Mouse (Mus musculus) adrenal gland, adult 18-20 months (tissue): ENCODE measurements around the gene Phlpp1. TPM values are rescaled to one million over a fixed set of nuclear protein-coding genes. Genes with fewer than 3 reads are reported as not detected.

Source experiments
- DNase-seq, 2 experiments: peaks; one replicate each; pipeline ENCODE4 v3.0.0; 2021 to 2022; ENCODE audit warnings: low spot score in 2 of 2
- long read RNA-seq, 2 experiments: library from polyadenylated mRNA; stranded (forward); transcript quantifications; one replicate each; pipeline ENCODE4 v2.0.0; 2021
- total RNA-seq, 2 experiments: library from RNA; stranded (reverse); gene quantifications; 1 replicate in 1 of 2; 2 replicates in 1 of 2; pipeline ENCODE4 v1.2.3; 2021

The Phlpp1 gene
- total RNA-seq, result 10 to 100 TPM; 13.2 to 17.3 TPM
- long read RNA-seq, experiment 1, full-length matches to known transcripts, result 5 of 6 reads
- long read RNA-seq, experiment 1, partial matches to known transcripts, result 1 of 6 reads
- long read RNA-seq, experiment 1, other reads (novel, unspliced or antisense), result 0 of 6 reads
- long read RNA-seq, experiment 2, full-length matches to known transcripts, result 2 of 9 reads
- long read RNA-seq, experiment 2, partial matches to known transcripts, result 7 of 9 reads
- long read RNA-seq, experiment 2, other reads (novel, unspliced or antisense), result 0 of 9 reads

GRCm38 (mm10) chr1:106171241-106172220 lies at the start of gene Phlpp1:
Phlpp1 (plus strand) TSS chr1:106171752.
- DNase-seq, result peak; percentile 98 to 99

GRCm38 (mm10) chr1:106126601-106127000 lies 45.0 kb upstream of the Phlpp1 start:
- no peak for DNase-seq

GRCm38 (mm10) chr1:106131697-106132349 lies 39.7 kb upstream of the Phlpp1 start:
- no peak for DNase-seq

GRCm38 (mm10) chr1:106132350-106132700 lies 39.2 kb upstream of the Phlpp1 start:
- DNase-seq, result no peak

GRCm38 (mm10) chr1:106138691-106139090 lies 32.9 kb upstream of the Phlpp1 start:
- no peak for DNase-seq

- no peak for DNase-seq
Measured at GRCm38 (mm10) chr1:106139137-106139536, 32.4 kb upstream of the Phlpp1 start.

GRCm38 (mm10) chr1:106142010-106142409 lies 29.5 kb upstream of the Phlpp1 start:
- no peak for DNase-seq

- DNase-seq, result no peak
Measured at GRCm38 (mm10) chr1:106144534-106144933, 27.0 kb upstream of the Phlpp1 start.

GRCm38 (mm10) chr1:106145055-106145454 lies 26.5 kb upstream of the Phlpp1 start:
- no peak for DNase-seq

- DNase-seq, result no peak
Measured at GRCm38 (mm10) chr1:106145565-106146190, 25.9 kb upstream of the Phlpp1 start.

- DNase-seq, result no peak
Measured at GRCm38 (mm10) chr1:106148386-106149380, 22.9 kb upstream of the Phlpp1 start.

GRCm38 (mm10) chr1:106151846-106152245 lies 19.7 kb upstream of the Phlpp1 start:
- DNase-seq, result peak; percentile 9 to 33

- DNase-seq, result no peak
Measured at GRCm38 (mm10) chr1:106152742-106153141, 18.8 kb upstream of the Phlpp1 start.

- no peak for DNase-seq
Measured at GRCm38 (mm10) chr1:106154590-106154989, 17.0 kb upstream of the Phlpp1 start.

GRCm38 (mm10) chr1:106155087-106155567 lies 16.4 kb upstream of the Phlpp1 start:
- no peak for DNase-seq

GRCm38 (mm10) chr1:106155702-106156101 lies 15.8 kb upstream of the Phlpp1 start:
- DNase-seq, result no peak

- no peak for DNase-seq
Measured at GRCm38 (mm10) chr1:106157961-106158515, 13.5 kb upstream of the Phlpp1 start.

- no peak for DNase-seq
Measured at GRCm38 (mm10) chr1:106159667-106160066, 11.9 kb upstream of the Phlpp1 start.

GRCm38 (mm10) chr1:106160916-106161315 lies 10.6 kb upstream of the Phlpp1 start:
- DNase-seq, result no peak
